In genomic region chr3:53756115-53756853, GRCm38 (mm10) we compare ENCODE assay signal across 18 mouse cellular contexts.
A peak's percentile ranks its signal among the peaks of the same experiment; 100 is the strongest.
DNase-seq lines count a peak whose midpoint lies in the region; ATAC-seq and TF ChIP-seq lines count a peak whose summit lies in the region.
"Had no signal": no experiment of that assay in that cellular context is flagged by ENCODE, and none has a peak within 500 bp of the region (broad histone marks: within the 10 kb centered on the region; RNA-seq: fewer than 3 reads in every experiment).

No protein-coding gene starts in this region.

- H3K27ac ChIP-seq in kidney, embryonic 15.5 days = no peak overlapping the region
- H3K27ac ChIP-seq in forebrain, embryonic 15.5 days (replicated peaks) = peak overlapping the region; percentile 52
- H3K27ac ChIP-seq in gastrocnemius, adult 2 months = no peak overlapping the region
- H3K27ac ChIP-seq: hindbrain, embryonic 12.5 days; midbrain, embryonic 12.5 days; neural tube, embryonic 15.5 days had no signal

- H3K9me3 ChIP-seq in kidney, embryonic 15.5 days (replicated peaks) = no peaks in the 10 kb centered on the region
- H3K9me3 ChIP-seq in forebrain, embryonic 15.5 days = no peaks in the 10 kb centered on the region
- H3K9me3 ChIP-seq: hindbrain, embryonic 12.5 days; neural tube, embryonic 15.5 days had no signal

- H3K36me3 ChIP-seq in kidney, embryonic 15.5 days = no peaks in the 10 kb centered on the region
- H3K36me3 ChIP-seq in forebrain, embryonic 15.5 days = no peaks in the 10 kb centered on the region
- H3K36me3 ChIP-seq: hindbrain, embryonic 12.5 days; midbrain, embryonic 12.5 days; neural tube, embryonic 15.5 days had no signal

- H3K4me3 ChIP-seq in kidney, embryonic 15.5 days (replicated peaks) = no peak overlapping the region
- no peak overlapping the region for H3K4me3 ChIP-seq in forebrain, embryonic 15.5 days
- no peak overlapping the region for H3K4me3 ChIP-seq in gastrocnemius, adult 2 months
- H3K4me3 ChIP-seq: hindbrain, embryonic 12.5 days; midbrain, embryonic 12.5 days; neural tube, embryonic 15.5 days had no signal

- TF ChIP-seq CTCF in brain, embryonic 14.5 days (IDR thresholded peaks at IDR 0.05; ENCODE audit: borderline replicate concordance, extremely low read depth, insufficient read depth, insufficient read length) = no peak
- TF ChIP-seq CTCF in gastrocnemius, adult 2 months (IDR thresholded peaks at IDR 0.05) = no peak

- 24% methylated on average over 10 of the region's 10 CpGs for WGBS in kidney, embryonic 15.5 days
- 18% methylated on average over 10 of the region's 10 CpGs for WGBS in forebrain, embryonic 15.5 days

- DNase-seq in kidney, adult 18-20 months = no peak
- peak; percentile 13 to 16 for DNase-seq in left cerebral cortex, postnatal 25 days (ENCODE audit: low spot score in 2 of 2)
- DNase-seq in left cerebral cortex, postnatal 36 days (ENCODE audit: low spot score in 2 of 2) = no peak
- DNase-seq in brain, embryonic 14.5 days (ENCODE audit: low read depth) = peak; percentile 70
- no peak for DNase-seq in gastrocnemius, adult 2 months
- DNase-seq in frontal cortex, adult 2 months (ENCODE audit: extremely low spot score in 1 of 2, low spot score in 1 of 2) = no peak
- DNase-seq: cerebellum, adult 11 months; cerebellum, postnatal 25 days; gastrocnemius, postnatal 14 days; lung, adult 18-20 months; lung, postnatal 4 days; thymus, adult 2 months had no signal

- H3K9ac ChIP-seq in kidney, embryonic 15.5 days = no peak overlapping the region
- no peak overlapping the region for H3K9ac ChIP-seq in forebrain, embryonic 15.5 days (replicated peaks)
- H3K9ac ChIP-seq: hindbrain, embryonic 12.5 days; midbrain, embryonic 12.5 days; neural tube, embryonic 15.5 days had no signal

- intact Hi-C loops in left cerebral cortex, postnatal 25 days (cut with DNase I) = no loop called here
- intact Hi-C loops in left cerebral cortex, postnatal 36 days (cut with DNase I) = no loop called here
- intact Hi-C loops in gastrocnemius, adult 2 months (cut with DNase I) = no loop called here

- 0 out of 2 replicates have a peak overlapping the region, but pooled peaks have one; percentile 1 for H3K4me2 ChIP-seq in kidney, embryonic 15.5 days
- H3K4me2 ChIP-seq in forebrain, embryonic 15.5 days (replicated peaks) = no peak overlapping the region
- H3K4me2 ChIP-seq: hindbrain, embryonic 12.5 days; midbrain, embryonic 12.5 days; neural tube, embryonic 15.5 days had no signal

- TF ChIP-seq POLR2A in brain, embryonic 14.5 days (IDR thresholded peaks at IDR 0.05; ENCODE audit: borderline replicate concordance, extremely low read depth, insufficient read depth, insufficient read length, poor library complexity, severe bottlenecking) = no peak

- peaks cover 8% of the 10 kb centered on the region; the same call in 1 of the 2 replicates for H3K4me1 ChIP-seq in kidney, embryonic 15.5 days
- peaks cover 9% of the 10 kb centered on the region for H3K4me1 ChIP-seq in forebrain, embryonic 15.5 days
- H3K4me1 ChIP-seq: midbrain, embryonic 12.5 days; neural tube, embryonic 15.5 days had no signal

- ATAC-seq in kidney, embryonic 15.5 days (replicated peaks; ENCODE audit: low FRiP score) = no peak
- peak; percentile 83 for ATAC-seq in forebrain, embryonic 15.5 days (replicated peaks)
- ATAC-seq: inflammation-experienced regulatory T-cells, adult 6 months had no signal

- no peaks in the 10 kb centered on the region for H3K27me3 ChIP-seq in kidney, embryonic 15.5 days
- H3K27me3 ChIP-seq in forebrain, embryonic 15.5 days = no peaks in the 10 kb centered on the region
- H3K27me3 ChIP-seq: hindbrain, embryonic 12.5 days; midbrain, embryonic 12.5 days; neural tube, embryonic 15.5 days had no signal

Comparison
In these comparisons a context has a peak if more than half of its experiments do, and no peak if none do; other contexts are left out.
1. DNase-seq: peak in left cerebral cortex, postnatal 25 days (2 of 2) and brain, embryonic 14.5 days (single experiment); none in kidney, adult 18-20 months (single experiment), left cerebral cortex, postnatal 36 days (0 of 2), gastrocnemius, adult 2 months (single experiment) and frontal cortex, adult 2 months (0 of 2).